Mouse (Mus musculus) left cerebral cortex, postnatal 4 days (tissue): ENCODE data around the gene Slc35e3. TPM values are rescaled to one million over a fixed set of nuclear protein-coding genes. Genes with fewer than 3 reads are reported as not detected.

Source experiments
- DNase-seq: peaks from one replicate; pipeline ENCODE4 v3.0.0-alpha.2; 2022
- intact Hi-C: fragments of 180-260 bp; cut with DNase I; formaldehyde crosslinking; loops from one replicate; pipeline ENCODE4 v1.15.1; 2025
- total RNA-seq, 2 experiments: library from RNA; stranded (reverse); gene quantifications; 2 replicates each; pipeline ENCODE4 v1.2.3; 2021

Slc35e3 gene
- total RNA-seq: 10 to 100 TPM; 36.9 to 37.6 TPM

DNA sequence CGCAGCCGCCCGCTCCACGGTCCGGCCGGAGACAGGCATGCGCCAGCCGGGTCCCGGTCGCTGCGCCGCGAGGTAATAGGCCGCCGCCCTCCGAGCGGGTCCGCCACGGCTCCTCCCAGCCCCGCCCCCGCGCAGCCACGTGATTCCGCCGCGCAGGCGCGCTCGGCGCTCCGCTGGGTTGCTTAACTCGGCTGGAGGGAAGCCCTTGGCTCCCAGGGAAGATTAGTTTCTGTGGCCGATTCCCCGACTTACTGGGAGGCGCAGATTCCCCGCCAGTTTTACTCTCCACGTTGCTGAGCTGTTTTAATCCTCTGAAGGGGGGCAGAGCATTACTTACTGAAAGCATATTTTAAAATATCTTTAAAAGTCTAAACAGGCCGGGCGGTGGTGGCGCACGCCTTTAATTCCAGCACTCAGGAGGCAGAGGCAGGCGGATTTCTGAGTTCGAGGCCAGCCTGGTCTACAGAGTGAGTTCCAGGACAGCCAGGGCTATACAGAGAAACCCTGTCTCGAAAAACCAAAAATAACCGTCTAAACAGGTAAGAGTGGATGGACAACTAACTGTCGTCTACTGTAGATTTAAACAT is at the start of gene Slc35e3:
Gene Slc35e3, minus strand, starts transcription at position 69 of the 587 bp plus-strand sequence.
- DNase-seq: peak; percentile 95
- intact Hi-C loops: no loop called here

DNA sequence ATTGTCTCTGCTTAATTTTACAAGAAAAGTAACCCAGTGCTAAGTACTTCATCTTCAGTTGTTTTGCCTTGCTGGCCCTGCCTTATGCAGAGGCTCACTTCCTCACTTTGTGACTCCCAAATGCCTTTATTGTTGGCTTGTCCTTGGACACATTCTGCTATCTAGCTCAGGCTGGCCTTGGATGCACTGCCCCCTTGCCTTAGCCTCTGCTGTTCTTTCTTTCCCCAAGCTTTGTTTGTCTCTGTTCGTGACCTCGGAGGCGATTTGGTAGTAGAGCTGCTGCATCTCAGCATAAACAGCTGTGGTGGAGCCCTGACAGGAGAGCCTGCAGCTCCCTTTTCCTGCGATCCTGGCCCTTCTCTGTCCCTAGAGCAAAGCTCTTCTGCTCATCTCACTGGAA is 49.0 kb upstream of the Slc35e3 start:
- no peak for DNase-seq
- intact Hi-C loops: no loop called here

DNA sequence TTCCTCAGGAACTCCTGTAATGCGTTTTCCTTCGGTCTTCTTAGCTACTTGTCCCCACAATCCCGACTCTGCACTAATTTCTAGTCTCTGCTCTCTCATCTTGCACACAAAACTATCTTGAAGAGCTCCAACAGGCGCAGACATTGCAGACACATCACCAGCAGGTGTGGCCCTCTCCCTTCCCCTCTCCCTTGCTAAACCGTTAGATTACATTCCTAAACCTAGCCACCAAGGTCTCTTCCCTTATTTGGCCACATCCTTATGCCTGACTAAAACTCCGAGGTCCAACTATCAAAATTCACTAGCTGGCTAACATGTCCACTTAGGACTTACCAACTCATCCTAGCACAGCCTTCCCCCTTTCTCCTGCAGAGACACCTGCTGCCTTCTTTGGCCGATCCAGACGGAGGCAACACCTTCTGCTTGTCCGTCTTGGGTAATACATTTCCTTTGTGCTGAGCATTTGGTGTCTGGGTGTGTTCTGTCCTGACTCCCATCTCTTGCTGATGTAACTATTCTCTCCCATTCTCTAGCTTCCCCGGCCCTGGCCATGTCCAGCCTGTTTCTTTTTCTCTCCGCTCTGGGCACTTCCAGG is 47.4 kb upstream of the Slc35e3 start:
- no peak for DNase-seq
- intact Hi-C loops: no loop called here

GRCm38 (mm10) chr10:117792141-117793091 is 46.3 kb upstream of the Slc35e3 start, which contains the start of gene Nup107:
Gene Nup107, minus strand, starts transcription at chr10:117792705.
- intact Hi-C loops: no loop called here
- DNase-seq: peak; percentile 100

DNA sequence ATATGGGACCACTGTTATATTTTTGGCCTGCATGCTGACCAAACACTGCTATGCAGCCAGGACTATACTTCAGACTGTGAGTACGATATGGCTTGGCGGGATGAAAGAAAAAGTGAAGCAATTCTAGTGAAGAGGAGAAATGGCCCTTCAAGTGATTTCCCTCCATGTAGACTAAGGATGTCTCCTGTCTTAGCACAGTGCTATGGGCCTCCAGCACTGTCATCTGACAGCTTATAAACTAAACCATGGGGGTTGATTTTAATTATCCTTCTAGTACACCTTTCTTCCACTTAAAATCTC is 45.0 kb upstream of the Slc35e3 start:
- intact Hi-C loops: no loop called here

DNA sequence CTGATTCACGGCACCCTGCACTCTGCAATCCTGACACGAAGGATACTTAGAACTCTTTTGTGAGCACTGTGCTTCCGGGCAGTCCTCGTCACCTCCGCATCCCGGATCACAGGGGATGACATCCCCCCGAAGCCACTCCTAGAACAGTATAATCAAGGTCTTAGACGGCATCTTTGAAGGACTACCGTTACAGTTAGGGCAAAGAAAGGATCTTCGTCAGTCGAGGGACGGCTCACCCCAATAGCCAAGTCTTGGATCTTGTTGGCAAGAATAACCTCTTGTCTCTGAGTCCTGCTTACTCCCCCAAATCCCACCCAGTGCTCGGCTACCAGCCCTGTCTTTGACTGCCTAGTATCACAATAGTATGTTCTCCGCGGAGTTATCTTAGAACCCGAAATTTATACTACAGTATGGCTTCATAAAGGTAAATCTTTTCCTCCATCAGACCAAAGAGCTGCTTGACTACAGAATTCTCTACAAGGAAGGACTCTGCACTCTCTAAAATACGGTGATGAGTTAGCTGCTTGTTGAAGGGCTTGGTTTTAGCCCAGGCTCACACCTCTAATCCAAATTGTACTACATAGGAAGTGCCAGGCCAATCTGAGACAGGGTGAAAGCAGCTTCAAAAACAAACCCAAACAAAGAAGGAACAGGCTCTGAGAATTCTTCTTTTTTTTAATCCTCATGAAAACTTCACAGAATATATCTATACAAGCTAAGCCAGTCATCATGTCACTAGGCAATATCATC is 44.4 kb upstream of the Slc35e3 start:
- intact Hi-C loops: no loop called here
- no peak for DNase-seq

More for the DNA sequence above, 45.0 kb upstream of the Slc35e3 start:
- no peak for DNase-seq

GRCm38 (mm10) chr10:117790011-117790410 is 43.8 kb upstream of the Slc35e3 start:
- DNase-seq: no peak

GRCm38 (mm10) chr10:117784646-117785045 is 38.5 kb upstream of the Slc35e3 start:
- DNase-seq: no peak
- intact Hi-C loops: no loop called here

More at GRCm38 (mm10) chr10:117790011-117790410, 43.8 kb upstream of the Slc35e3 start:
- intact Hi-C loops: no loop called here

DNA sequence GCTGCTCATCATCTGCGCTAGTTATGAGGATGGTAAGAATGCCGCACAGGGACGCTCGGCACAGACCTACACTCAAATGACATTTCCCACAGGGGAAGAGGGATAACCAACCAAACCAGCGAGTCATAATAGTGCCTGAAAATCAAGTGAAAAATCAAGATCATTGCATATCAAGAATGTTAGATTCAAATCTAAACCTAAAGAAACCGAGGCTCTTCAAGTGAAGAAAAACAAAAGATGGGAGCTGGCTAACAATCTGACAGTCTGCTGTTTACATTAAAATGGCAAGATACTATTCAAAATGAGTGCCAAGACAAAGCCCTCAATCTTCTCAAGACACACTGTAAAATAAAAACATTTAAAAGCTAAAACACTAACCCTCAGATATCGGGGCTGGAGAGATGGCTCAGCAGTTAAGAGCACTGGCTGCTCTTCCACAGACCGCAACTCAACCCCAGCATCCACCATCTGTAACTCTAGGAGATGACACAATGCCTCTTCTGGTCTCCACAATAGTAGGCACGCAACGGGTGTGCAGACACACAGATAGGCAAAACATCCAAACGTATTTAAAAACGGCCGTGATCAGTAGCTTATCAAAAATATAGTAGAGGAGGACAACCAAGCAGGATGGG is 37.7 kb upstream of the Slc35e3 start:
- intact Hi-C loops: no loop called here
- DNase-seq: no peak

DNA sequence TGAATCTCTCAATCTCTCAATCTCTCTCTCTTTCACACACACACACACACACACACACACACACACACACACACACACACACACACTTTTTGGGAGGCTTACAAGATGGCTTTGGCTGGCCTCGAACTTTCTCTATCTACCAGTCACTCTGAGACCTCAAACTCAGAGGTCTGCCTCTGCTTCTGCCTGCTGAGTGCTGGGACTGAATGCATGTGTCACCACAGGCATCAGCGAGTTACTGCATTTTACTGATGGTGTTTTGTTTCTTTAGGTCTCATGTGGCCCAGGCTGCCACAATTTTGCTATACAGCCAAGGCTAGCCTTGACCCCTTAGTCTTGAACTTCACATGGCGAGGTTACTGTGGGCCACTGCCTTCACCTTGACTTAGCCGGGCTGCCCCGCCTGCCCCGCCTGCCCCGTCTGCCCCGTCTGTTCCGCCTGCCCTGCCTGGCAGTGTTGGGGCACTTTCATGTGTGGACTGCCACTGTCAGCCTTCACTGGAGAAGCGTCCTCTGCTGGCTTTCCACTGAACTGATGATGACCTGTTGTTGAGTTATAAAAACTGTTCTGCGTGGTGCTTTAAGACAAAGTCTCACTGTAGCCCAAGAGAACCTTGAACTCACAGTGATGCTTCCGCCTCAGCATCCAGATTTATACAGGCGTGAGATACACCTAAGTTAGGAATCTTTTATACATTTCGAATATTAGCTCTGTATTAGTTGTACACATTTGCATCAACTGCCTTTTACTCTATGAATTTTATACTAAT is 36.5 kb upstream of the Slc35e3 start:
- DNase-seq: no peak
- intact Hi-C loops: no loop called here

DNA sequence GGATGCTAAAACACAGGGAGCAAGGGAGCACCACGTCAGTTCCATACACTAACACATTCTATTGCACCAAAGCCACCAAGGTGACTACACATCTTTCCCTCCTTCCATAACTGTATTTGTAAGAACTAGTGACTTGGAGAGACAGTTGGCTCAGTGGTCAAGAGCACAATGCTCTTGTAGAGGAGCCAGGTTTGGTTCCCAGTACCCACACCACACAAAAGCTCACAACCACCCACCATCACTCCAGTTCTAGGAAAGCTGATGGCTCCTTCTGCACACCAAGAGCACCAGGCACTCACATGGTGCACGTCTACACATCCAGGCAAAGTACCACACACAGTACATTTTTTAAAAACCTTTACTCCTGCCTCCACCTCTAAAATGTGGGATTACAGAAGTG is 35.9 kb upstream of the Slc35e3 start:
- no peak for DNase-seq
- intact Hi-C loops: no loop called here

- no peak for DNase-seq
- intact Hi-C loops: no loop called here
Observed at GRCm38 (mm10) chr10:117781021-117781725, 35.0 kb upstream of the Slc35e3 start.

DNA sequence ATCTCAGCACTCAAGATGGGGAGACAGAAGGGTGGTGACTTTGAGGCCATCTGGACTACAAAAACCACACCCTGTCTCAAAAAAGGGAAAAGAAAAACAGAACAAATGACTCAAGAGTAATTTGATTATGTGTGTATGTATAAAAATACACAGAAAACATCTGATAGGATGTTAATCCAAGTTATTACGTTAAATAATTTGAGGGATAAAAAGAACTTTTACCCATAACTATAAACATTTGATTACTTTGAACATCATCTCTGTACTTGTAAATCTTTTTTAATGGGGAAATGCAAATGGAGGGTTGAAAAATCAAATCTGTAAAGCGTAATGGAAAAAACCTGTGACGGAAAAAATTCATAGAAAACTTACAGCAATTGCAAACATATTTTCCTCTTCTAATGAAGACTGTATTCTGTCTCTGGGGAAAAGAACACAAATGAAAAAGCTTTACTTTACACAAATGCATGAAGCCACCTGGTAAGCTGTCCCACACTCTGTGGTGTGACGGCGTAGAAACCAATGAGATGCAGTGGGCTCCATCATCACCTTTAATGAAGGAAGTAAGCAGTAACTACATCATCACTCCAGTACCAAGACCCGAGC is 34.2 kb upstream of the Slc35e3 start:
- intact Hi-C loops: no loop called here
- DNase-seq: no peak

DNA sequence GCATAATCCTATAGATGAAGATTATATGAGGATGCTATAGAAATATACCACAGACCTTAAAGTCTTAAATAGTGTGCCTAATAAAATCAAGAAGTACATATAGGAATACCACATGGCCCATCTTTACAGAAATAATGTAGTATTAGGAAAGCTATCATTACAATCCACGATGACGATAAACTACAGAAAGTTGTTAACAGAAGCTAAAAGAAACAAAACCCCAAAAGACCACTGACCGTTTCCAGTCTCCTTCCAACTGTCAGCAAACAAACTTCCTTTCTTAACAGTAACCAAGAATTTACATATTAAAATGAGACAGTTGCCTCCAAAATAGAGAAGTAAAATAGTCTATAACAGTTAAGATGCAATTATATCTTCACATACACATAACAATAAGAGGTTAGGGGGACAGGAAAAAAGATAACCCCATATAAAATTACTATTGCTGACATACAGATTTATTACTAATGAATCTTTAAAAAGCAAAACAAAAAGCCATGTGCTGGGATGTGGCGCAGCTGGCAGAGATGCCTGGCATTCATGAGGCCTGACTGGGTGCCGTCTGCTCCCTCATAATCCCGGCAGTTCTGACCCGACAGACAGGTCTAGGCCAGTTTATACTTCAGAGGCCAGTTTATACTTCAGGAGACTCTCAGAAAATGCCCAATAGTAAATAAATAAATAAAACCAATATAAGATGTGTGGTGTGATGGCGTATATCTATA is 33.6 kb upstream of the Slc35e3 start:
- intact Hi-C loops: no loop called here
- no peak for DNase-seq

DNA sequence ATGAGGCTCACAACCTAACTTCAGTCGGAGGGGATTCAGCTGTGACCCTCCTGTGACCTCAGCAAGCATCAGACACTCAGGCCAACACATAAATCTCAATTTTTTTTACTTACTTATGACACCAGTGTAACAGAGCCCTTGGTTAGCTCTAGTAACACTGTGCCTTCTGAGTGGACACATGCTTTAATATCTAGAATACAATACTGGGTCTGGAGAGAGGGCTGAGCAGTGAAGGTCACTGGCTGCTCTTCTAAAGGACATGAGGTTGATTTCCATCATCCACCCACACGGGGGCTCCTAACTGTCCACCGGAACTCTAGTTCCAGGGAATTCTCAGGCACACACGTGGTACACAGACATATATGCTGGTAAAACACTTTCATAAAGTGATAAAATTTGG is 32.8 kb upstream of the Slc35e3 start:
- no peak for DNase-seq
- intact Hi-C loops: no loop called here

GRCm38 (mm10) chr10:117778328-117778910 is 32.3 kb upstream of the Slc35e3 start:
- no peak for DNase-seq
- intact Hi-C loops: no loop called here

DNA sequence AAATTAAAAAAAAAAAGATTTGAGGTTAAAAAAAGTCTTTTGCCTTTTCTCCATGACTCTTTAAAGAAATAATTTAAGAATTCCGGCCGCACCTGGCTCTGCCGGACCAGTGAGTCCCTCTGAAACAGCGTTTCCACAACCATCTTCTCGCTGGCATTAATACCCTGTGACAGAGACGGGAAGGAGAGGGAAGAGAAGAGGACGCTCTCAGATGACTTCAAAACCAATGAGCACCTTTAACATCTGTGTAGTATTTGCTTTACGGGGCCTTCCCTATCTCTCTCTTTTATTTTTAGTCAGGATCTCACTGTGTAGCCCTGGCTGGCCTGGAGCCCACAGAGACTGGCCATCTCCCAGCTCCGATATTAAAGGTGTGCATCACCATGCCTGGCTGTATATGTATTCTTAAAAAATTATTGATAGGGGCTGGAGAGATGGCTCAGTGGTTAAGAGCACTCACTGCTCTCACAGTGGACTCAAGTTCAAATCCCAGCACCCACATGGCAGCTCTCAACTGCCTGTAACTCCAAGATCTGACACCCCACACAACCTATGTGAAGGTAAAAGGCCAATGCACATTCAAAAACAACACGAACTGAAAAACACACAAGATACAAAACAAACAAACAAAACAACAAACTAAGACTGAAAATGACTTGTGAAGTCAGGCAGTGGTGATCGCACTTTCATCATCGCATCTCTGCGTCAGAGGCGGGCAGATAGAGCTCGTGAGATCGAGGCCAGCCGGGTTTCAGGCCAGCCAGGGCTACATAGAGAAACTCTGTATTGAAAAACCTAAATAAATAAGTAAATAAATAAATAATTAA is 31.5 kb upstream of the Slc35e3 start:
- DNase-seq: no peak
- intact Hi-C loops: no loop called here
